In the genomic region with DNA sequence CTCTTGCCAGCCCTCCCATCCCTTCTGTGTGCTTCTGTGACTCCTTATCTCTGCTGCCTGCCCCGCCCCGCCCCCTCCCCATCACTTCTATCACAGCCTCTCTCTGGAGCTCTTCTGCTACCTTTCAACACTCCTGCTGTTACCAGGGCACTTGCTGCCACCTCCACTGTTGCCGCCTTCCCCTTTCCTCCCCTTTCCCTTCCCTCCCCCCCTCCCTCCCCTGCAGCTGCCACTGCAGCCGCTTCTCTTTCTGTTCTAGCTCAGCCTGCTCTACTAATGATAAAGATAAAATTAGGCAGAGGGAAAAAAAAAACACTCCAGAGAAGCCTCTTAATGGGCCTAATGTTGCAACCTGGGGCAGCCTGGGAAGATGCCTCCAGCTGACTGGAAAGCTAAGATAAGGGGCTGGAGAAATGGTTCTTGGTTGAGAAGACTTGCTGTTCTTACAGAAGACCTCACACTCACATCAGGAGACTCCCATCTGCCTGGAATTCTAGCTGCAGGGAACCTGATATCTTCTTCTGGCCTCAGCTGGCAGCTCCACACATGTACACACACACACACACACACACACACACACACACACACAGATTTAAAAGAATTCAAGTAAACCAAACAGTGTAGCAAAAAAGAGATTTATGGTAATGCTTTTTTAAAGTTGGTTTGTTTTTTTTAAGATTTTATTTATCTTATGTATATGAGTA, we compare ENCODE assay signal across 22 mouse cellular contexts. TPM values are rescaled to one million over a fixed set of nuclear protein-coding genes. Genes with fewer than 3 reads are reported as not detected.
DNase-seq lines count a peak whose midpoint lies in the region; ATAC-seq and TF ChIP-seq lines count a peak whose summit lies in the region.
"Had no signal": no experiment of that assay in that cellular context is flagged by ENCODE, and none has a peak within 500 bp of the region (broad histone marks: within the 10 kb centered on the region; RNA-seq: fewer than 3 reads in every experiment).

No protein-coding gene starts in this region.

- no peak for TF ChIP-seq CTCF in hindbrain, postnatal 0 days (IDR thresholded peaks at IDR 0.05; ENCODE audit: low read depth)
- TF ChIP-seq CTCF in gastrocnemius, adult 2 months (IDR thresholded peaks at IDR 0.05) = no peak

- WGBS in forebrain, embryonic 14.5 days = 25% methylated on average over 4 of the region's 4 CpGs
- WGBS in forebrain, embryonic 15.5 days = 17% methylated on average over 4 of the region's 4 CpGs
- WGBS in hindbrain, embryonic 10.5 days = 21% methylated on average over 4 of the region's 4 CpGs
- WGBS in hindbrain, postnatal 0 days = 37% methylated on average over 4 of the region's 4 CpGs
- WGBS in forebrain, embryonic 16.5 days = 48% methylated on average over 4 of the region's 4 CpGs

- peak overlapping the region; percentile 52; the same call in 1 of the 2 replicates for H3K27ac ChIP-seq in forebrain, embryonic 14.5 days (ENCODE audit: low read depth, low read length)
- no peak overlapping the region for H3K27ac ChIP-seq in forebrain, embryonic 15.5 days (replicated peaks)
- H3K27ac ChIP-seq in hindbrain, embryonic 10.5 days = peak overlapping the region; percentile 16; the same call in 1 of the 2 replicates
- no peak overlapping the region for H3K27ac ChIP-seq in hindbrain, postnatal 0 days
- H3K27ac ChIP-seq in forebrain, embryonic 16.5 days (ENCODE audit: low read length) = peak overlapping the region; percentile 33; the same call in 1 of the 2 replicates
- no peak overlapping the region for H3K27ac ChIP-seq in gastrocnemius, adult 2 months
- H3K27ac ChIP-seq: macrophage had no signal

- no peak overlapping the region for H3K4me2 ChIP-seq in forebrain, embryonic 14.5 days (ENCODE audit: low read length)
- H3K4me2 ChIP-seq in forebrain, embryonic 15.5 days (replicated peaks) = no peak overlapping the region
- no peak overlapping the region for H3K4me2 ChIP-seq in hindbrain, postnatal 0 days (ENCODE audit: low read depth, low read length)
- H3K4me2 ChIP-seq in forebrain, embryonic 16.5 days (ENCODE audit: low read length) = no peak overlapping the region

- no peak for DNase-seq in forebrain, embryonic 14.5 days (ENCODE audit: low spot score)
- DNase-seq in hindbrain, embryonic 10.5 days (ENCODE audit: low spot score) = no peak
- no peak for DNase-seq in hindbrain, postnatal 0 days (ENCODE audit: low spot score)
- DNase-seq in MEL-GATA-1-ER (ENCODE audit: extremely low read depth, low read depth) = peak; percentile 54
- DNase-seq in gastrocnemius, adult 2 months = no peak
- DNase-seq: adrenal gland, postnatal 36 days; cerebellum, adult 11 months; kidney, adult 11 months; kidney, postnatal 36 days; layer of hippocampus, postnatal 36 days; liver, postnatal 0 days; retina, postnatal 1 day had no signal

- ATAC-seq in forebrain, embryonic 14.5 days = no peak; the same call in 1 of the 2 replicates
- no peak for ATAC-seq in forebrain, embryonic 15.5 days (replicated peaks)
- no peak for ATAC-seq in hindbrain, postnatal 0 days
- 0 out of 2 replicates have a peak, but pooled peaks have one; percentile 22 for ATAC-seq in forebrain, embryonic 16.5 days
- ATAC-seq in cerebellum, adult (ENCODE audit: insufficient number of reproducible peaks, low FRiP score, low TSS enrichment) = no peak
- ATAC-seq: liver, postnatal 0 days had no signal

- H3K4me3 ChIP-seq in forebrain, embryonic 14.5 days (ENCODE audit: low read depth, low read length) = no peak overlapping the region
- H3K4me3 ChIP-seq in forebrain, embryonic 15.5 days = no peak overlapping the region
- no peak overlapping the region for H3K4me3 ChIP-seq in hindbrain, embryonic 10.5 days
- H3K4me3 ChIP-seq in hindbrain, postnatal 0 days (ENCODE audit: low read length) = no peak overlapping the region
- no peak overlapping the region for H3K4me3 ChIP-seq in forebrain, embryonic 16.5 days (replicated peaks; ENCODE audit: low read length)
- no peak overlapping the region for H3K4me3 ChIP-seq in gastrocnemius, adult 2 months

- no peak overlapping the region for H3K9ac ChIP-seq in forebrain, embryonic 14.5 days (ENCODE audit: low read length)
- no peak overlapping the region for H3K9ac ChIP-seq in forebrain, embryonic 15.5 days (replicated peaks)
- H3K9ac ChIP-seq in hindbrain, postnatal 0 days (replicated peaks; ENCODE audit: low read length) = no peak overlapping the region
- no peak overlapping the region for H3K9ac ChIP-seq in forebrain, embryonic 16.5 days (replicated peaks; ENCODE audit: low read depth, low read length)
- H3K9ac ChIP-seq: liver, postnatal 0 days had no signal

- no peaks in the 10 kb centered on the region for H3K9me3 ChIP-seq in forebrain, embryonic 14.5 days (replicated peaks; ENCODE audit: control insufficient read depth, low read length)
- H3K9me3 ChIP-seq in forebrain, embryonic 15.5 days = no peaks in the 10 kb centered on the region
- H3K9me3 ChIP-seq in hindbrain, embryonic 10.5 days = no peaks in the 10 kb centered on the region
- H3K9me3 ChIP-seq in hindbrain, postnatal 0 days (ENCODE audit: low read length) = no peaks in the 10 kb centered on the region
- no peaks in the 10 kb centered on the region for H3K9me3 ChIP-seq in forebrain, embryonic 16.5 days (ENCODE audit: control insufficient read depth, low read length)

- H3K36me3 ChIP-seq in forebrain, embryonic 14.5 days (ENCODE audit: control insufficient read depth, insufficient read depth, low read length) = no peaks in the 10 kb centered on the region
- H3K36me3 ChIP-seq in forebrain, embryonic 15.5 days = no peaks in the 10 kb centered on the region
- H3K36me3 ChIP-seq in hindbrain, embryonic 10.5 days = no peaks in the 10 kb centered on the region
- H3K36me3 ChIP-seq in hindbrain, postnatal 0 days (ENCODE audit: insufficient read depth, low read length) = no peaks in the 10 kb centered on the region
- H3K36me3 ChIP-seq in forebrain, embryonic 16.5 days (ENCODE audit: control insufficient read depth, insufficient read depth) = no peaks in the 10 kb centered on the region

- intact Hi-C loops in gastrocnemius, adult 2 months (cut with DNase I) = no loop called here

- H3K27me3 ChIP-seq in forebrain, embryonic 14.5 days (replicated peaks; ENCODE audit: control insufficient read depth, insufficient read depth, low read length) = no peaks in the 10 kb centered on the region
- H3K27me3 ChIP-seq in forebrain, embryonic 15.5 days = no peaks in the 10 kb centered on the region
- no peaks in the 10 kb centered on the region for H3K27me3 ChIP-seq in hindbrain, embryonic 10.5 days (ENCODE audit: insufficient read depth, poor library complexity, severe bottlenecking)
- no peaks in the 10 kb centered on the region for H3K27me3 ChIP-seq in hindbrain, postnatal 0 days (ENCODE audit: insufficient read depth, low read length)
- H3K27me3 ChIP-seq in forebrain, embryonic 16.5 days (replicated peaks; ENCODE audit: control insufficient read depth, insufficient read depth, low read length) = 0 out of 2 replicates have a peak, but pooled peaks cover 2% of the 10 kb centered on the region

- 0 out of 2 replicates have a peak, but pooled peaks cover 5% of the 10 kb centered on the region for H3K4me1 ChIP-seq in forebrain, embryonic 14.5 days (ENCODE audit: control insufficient read depth, insufficient read depth, low read length)
- H3K4me1 ChIP-seq in forebrain, embryonic 15.5 days = peaks cover 9% of the 10 kb centered on the region; the same call in 1 of the 2 replicates
- peaks cover 10% of the 10 kb centered on the region for H3K4me1 ChIP-seq in hindbrain, embryonic 10.5 days (replicated peaks)
- H3K4me1 ChIP-seq in hindbrain, postnatal 0 days (ENCODE audit: insufficient read depth, low read length) = no peaks in the 10 kb centered on the region
- H3K4me1 ChIP-seq in forebrain, embryonic 16.5 days (replicated peaks; ENCODE audit: control insufficient read depth, insufficient read depth, low read length) = peaks cover 9% of the 10 kb centered on the region

RNA-seq across cellular contexts. Expression of a gene that starts 13.6 kb away (rescaled TPM):
- 9.2 and 11.1 TPM in 2 replicates for polyA plus RNA-seq in forebrain, embryonic 14.5 days (2014; fragmentation: Nextera tagmentation; extraction: Ambion mirVana)
- polyA plus RNA-seq in forebrain, embryonic 15.5 days (2015; fragmentation: Nextera tagmentation; extraction: Ambion mirVana) = 13.9 and 14.3 TPM in 2 replicates
- 9.9 and 14.5 TPM in 2 replicates for polyA plus RNA-seq in hindbrain, embryonic 10.5 days (2016; fragmentation: Nextera tagmentation; extraction: Ambion mirVana)
- 11.9 and 13.8 TPM in 2 replicates for total RNA-seq in hindbrain, postnatal 0 days (2014; rRNA removed)
- polyA plus RNA-seq in hindbrain, postnatal 0 days (2015; fragmentation: Nextera tagmentation; extraction: Ambion mirVana) = 9.1 and 9.7 TPM in 2 replicates
- polyA plus RNA-seq in forebrain, embryonic 16.5 days (2015; fragmentation: Nextera tagmentation; extraction: Ambion mirVana) = 11.5 and 14.7 TPM in 2 replicates
- total RNA-seq in gastrocnemius, adult 2 months (2021) = 10 to 100 TPM; 10.6 to 17.9 TPM
- total RNA-seq: common myeloid progenitor, adult 5-6 weeks had no signal
- polyA plus RNA-seq: macrophage had no signal

RNA-seq across cellular contexts. Expression of a gene that starts 43.6 kb away (rescaled TPM):
- not detected in 2 replicates for polyA plus RNA-seq in forebrain, embryonic 14.5 days (2014; fragmentation: Nextera tagmentation; extraction: Ambion mirVana)
- not detected in 2 replicates for polyA plus RNA-seq in forebrain, embryonic 15.5 days (2015; fragmentation: Nextera tagmentation; extraction: Ambion mirVana)
- not detected in 2 replicates for polyA plus RNA-seq in hindbrain, embryonic 10.5 days (2016; fragmentation: Nextera tagmentation; extraction: Ambion mirVana)
- not detected in 2 replicates for total RNA-seq in hindbrain, postnatal 0 days (2014; rRNA removed)
- not detected in 2 replicates for polyA plus RNA-seq in hindbrain, postnatal 0 days (2015; fragmentation: Nextera tagmentation; extraction: Ambion mirVana)
- polyA plus RNA-seq in forebrain, embryonic 16.5 days (2015; fragmentation: Nextera tagmentation; extraction: Ambion mirVana) = not detected in 2 replicates
- not detected for total RNA-seq in gastrocnemius, adult 2 months (2021)
- total RNA-seq: adrenal gland, postnatal 36 days; common myeloid progenitor, adult 5-6 weeks; gastrocnemius, adult 18-20 months; heart, adult 8-10 months; layer of hippocampus, postnatal 36 days had no signal
- polyA plus RNA-seq: limb, embryonic 11.5 days; liver, postnatal 0 days; macrophage; neural tube, embryonic 14.5 days; small intestine, adult 2 months had no signal

Comparison
In these comparisons a context has a peak if more than half of its experiments do, and no peak if none do; other contexts are left out.
1. H3K27ac ChIP-seq: peak in forebrain, embryonic 14.5 days (single experiment), hindbrain, embryonic 10.5 days (single experiment) and forebrain, embryonic 16.5 days (single experiment); none in forebrain, embryonic 15.5 days (single experiment), hindbrain, postnatal 0 days (single experiment) and gastrocnemius, adult 2 months (single experiment).